Mouse (Mus musculus): Measurements from ENCODE around the gene Krtap3-1.

GRCm38 (mm10) chr11:99559366-99559765 lies 7.1 kb downstream of the Krtap3-1 start, which contains the start of gene Gm11939:
- TF ChIP-seq POLR2A (IDR thresholded peaks at IDR 0.05; ENCODE audit: borderline replicate concordance, control insufficient read depth, low read depth, low read length) = no peak
- TF ChIP-seq CTCF (IDR thresholded peaks at IDR 0.05; ENCODE audit: control insufficient read depth, insufficient read depth, low read length) = no peak

Measured in bone marrow, adult 2 months (tissue).